Mouse (Mus musculus) bone marrow macrophage, adult 2 months (primary cell): ENCODE results near the gene Gm3625.

Experiments
- CTCF ChIP-seq: IDR thresholded peaks from 2 replicates; pipeline ENCODE4 v1.5.1; 2012; ENCODE audit warnings: low read depth, mild to moderate bottlenecking, low read length, moderate library complexity
- POLR2A ChIP-seq: IDR thresholded peaks from 2 replicates; pipeline ENCODE4 v1.6.1; 2012; ENCODE audit warnings: mild to moderate bottlenecking, low read depth, low read length, borderline replicate concordance

GRCm38 (mm10) chr12:4544400-4544919, 48.3 kb downstream of the Gm3625 start:
- TF ChIP-seq CTCF: no peak
- no peak for TF ChIP-seq POLR2A
